Mouse (Mus musculus) testis, adult 2 months (tissue): ENCODE measurements around the gene Gpx3.

Experiments used
- CTCF ChIP-seq: fragments of 200-500 bp; IDR thresholded peaks from 2 replicates; pipeline ENCODE4 v1.5.1; 2012; ENCODE audit warnings: low read depth, mild to moderate bottlenecking, inconsistent platforms, low read length, moderate library complexity; ENCODE audit not compliant: control insufficient read depth, insufficient read depth, insufficient replicate concordance
- POLR2A ChIP-seq: fragments of 200-500 bp; IDR thresholded peaks from 2 replicates; pipeline ENCODE4 v1.6.1; 2012; ENCODE audit warnings: low read depth, mild to moderate bottlenecking, inconsistent platforms, low read length, moderate library complexity; ENCODE audit not compliant: control insufficient read depth

GRCm38 (mm10) chr11:54939501-54939900 is 37.2 kb downstream of the Gpx3 start:
- TF ChIP-seq CTCF: no peak
- TF ChIP-seq POLR2A: no peak
